Mouse (Mus musculus) forebrain, embryonic 10.5 days (tissue): ENCODE data around the gene Trpm5. TPM values are rescaled to one million over a fixed set of nuclear protein-coding genes. Genes with fewer than 3 reads are reported as not detected.

Experiments used
- DNase-seq: peaks from one replicate; pipeline ENCODE4 v3.0.0-alpha.2; 2017; ENCODE audit warnings: low spot score; ENCODE audit errors: extremely low spot score
- H3K27ac ChIP-seq: fragments of 300-500 bp; sonication (generic); 2 replicates; pipeline ENCODE4 v1.5.1; 2016; ENCODE audit warnings: mild to moderate bottlenecking
- H3K27me3 ChIP-seq: fragments of 300-500 bp; sonication (generic); 2 replicates; pipeline ENCODE4 v1.6.1; 2016; ENCODE audit warnings: mild to moderate bottlenecking; ENCODE audit not compliant: poor library complexity, severe bottlenecking
- H3K36me3 ChIP-seq: fragments of 300-500 bp; sonication (generic); replicated peaks from 2 replicates; pipeline ENCODE4 v1.6.1; 2016; ENCODE audit warnings: mild to moderate bottlenecking, moderate library complexity
- H3K4me1 ChIP-seq: fragments of 300-500 bp; sonication (generic); 2 replicates; pipeline ENCODE4 v1.6.1; 2016
- H3K4me3 ChIP-seq: fragments of 300-500 bp; sonication (generic); 2 replicates; pipeline ENCODE4 v1.5.1; 2016; ENCODE audit warnings: mild to moderate bottlenecking, moderate library complexity
- H3K9me3 ChIP-seq: fragments of 300-500 bp; sonication (generic); 2 replicates; pipeline ENCODE4 v1.6.1; 2016; ENCODE audit warnings: mild to moderate bottlenecking, moderate library complexity
- WGBS: fragments of 180-500 bp; shearing (Covaris S2); methylation state at CpG from one replicate; pipeline ENCODE4 v1.1.7; 2016; 5-methylcytosine and 5-hydroxymethylcytosine counted together
- polyA plus RNA-seq: library from polyadenylated mRNA; unstranded; fragments of >200 nt; fragmentation: Nextera tagmentation; extraction: Ambion mirVana; gene quantifications from 2 replicates; pipeline ENCODE4 v1.2.1, GENCODE M21; 2016

Gene Trpm5
- 0.36 and 0.90 TPM in 2 replicates for polyA plus RNA-seq

DNA sequence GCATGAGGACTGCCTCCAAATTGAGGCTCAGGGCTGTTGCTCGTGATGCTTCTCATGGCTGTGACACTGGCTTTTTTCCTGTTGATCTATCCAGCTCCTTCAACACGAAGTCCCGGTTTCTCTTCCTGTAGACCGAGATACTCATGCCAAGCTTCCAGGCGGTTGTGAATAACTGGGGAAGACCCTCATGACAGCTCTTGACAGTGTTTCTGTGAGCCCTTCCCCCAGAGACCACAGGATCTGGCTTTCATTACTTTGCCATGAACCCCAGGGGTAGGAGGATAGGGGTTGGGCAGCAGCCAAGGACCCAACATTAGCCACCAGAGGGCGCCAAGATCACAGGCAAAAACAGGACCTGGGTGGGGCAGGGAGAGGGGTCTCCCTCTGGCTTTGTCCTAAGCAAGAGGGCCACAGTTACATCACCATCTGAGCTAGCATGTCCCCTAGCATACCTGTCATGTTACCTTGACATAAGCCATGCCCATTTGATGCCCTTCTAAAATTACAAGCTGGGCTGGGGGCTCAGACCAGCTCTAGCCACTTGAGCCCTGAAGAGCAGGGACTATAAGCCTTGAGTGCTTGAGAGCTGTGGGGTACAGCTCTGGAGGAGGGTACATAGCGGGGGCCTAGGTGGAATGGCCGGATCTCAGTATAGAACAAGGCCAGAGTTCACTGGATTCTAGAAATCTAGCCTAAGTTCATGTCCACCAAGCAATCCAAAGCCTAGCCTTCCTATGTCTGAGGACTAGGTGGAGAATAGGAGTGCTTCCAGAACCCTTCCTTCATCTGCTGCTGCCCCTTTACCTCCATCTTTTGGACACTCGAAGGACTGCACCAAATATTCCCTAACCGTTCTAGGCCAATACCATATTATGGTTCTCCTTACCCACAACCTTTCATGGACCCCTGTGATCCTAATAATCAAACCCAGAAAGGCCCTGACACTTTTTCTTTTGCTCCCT lies at the start of gene Trpm5:
Gene Trpm5 (minus strand): TSS at position 51 of the 962 bp plus-strand sequence.
- Histone ChIP-seq H3K9me3 (no peaks in the 10 kb centered on the region), H3K36me3 (no peaks in the 10 kb centered on the region), H3K4me3 (no peak within 1 kb of the TSS), H3K27me3 (peaks cover 27% of the 10 kb centered on the region), H3K4me1 (peaks cover 6% of the 10 kb centered on the region; the same call in 1 of the 2 replicates), H3K27ac (peak within 1 kb of the TSS; percentile 48; the same call in 1 of the 2 replicates)
- peak; percentile 75 for DNase-seq
- 55% methylated on average over 10 of the region's 10 CpGs for WGBS

GRCm38 (mm10) chr7:143142680-143143079 lies 48.2 kb upstream of the Trpm5 start:
- Histone ChIP-seq H3K4me3 (no peak overlapping the region), H3K4me1 (no peaks in the 10 kb centered on the region), H3K9me3 (no peaks in the 10 kb centered on the region), H3K36me3 (no peaks in the 10 kb centered on the region), H3K27ac (no peak overlapping the region), H3K27me3 (peaks cover 10% of the 10 kb centered on the region)
- WGBS: 95% methylated on average over 2 of the region's 2 CpGs
- DNase-seq: no peak

DNA sequence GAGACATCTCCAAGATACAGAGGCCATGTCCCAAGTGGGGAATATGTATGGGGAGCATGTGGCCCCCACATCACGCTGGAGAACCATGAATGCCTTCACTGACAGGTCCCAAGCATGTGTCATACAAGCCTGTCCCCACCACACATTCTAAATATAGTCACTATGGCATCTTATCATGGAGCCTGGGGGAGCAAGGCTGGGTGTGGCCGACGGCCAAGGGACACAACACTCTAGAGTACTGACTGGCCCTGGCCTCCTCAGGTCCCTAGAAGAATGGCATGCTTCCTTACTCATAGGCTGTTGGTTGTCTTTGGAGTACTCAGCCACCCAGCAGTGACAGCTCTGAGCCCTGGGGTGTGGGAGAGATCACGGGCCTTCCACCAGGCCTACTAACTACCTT lies 45.5 kb upstream of the Trpm5 start:
- no peaks in the 10 kb centered on the region for H3K9me3 ChIP-seq
- no peak overlapping the region for H3K27ac ChIP-seq
- H3K4me1 ChIP-seq: no peaks in the 10 kb centered on the region; the same call in 1 of the 2 replicates
- WGBS: 85% methylated on average over 4 of the region's 4 CpGs
- H3K4me3 ChIP-seq: no peak overlapping the region
- no peak for DNase-seq
- no peaks in the 10 kb centered on the region; the same call in 1 of the 2 replicates for H3K27me3 ChIP-seq
- no peaks in the 10 kb centered on the region for H3K36me3 ChIP-seq

DNA sequence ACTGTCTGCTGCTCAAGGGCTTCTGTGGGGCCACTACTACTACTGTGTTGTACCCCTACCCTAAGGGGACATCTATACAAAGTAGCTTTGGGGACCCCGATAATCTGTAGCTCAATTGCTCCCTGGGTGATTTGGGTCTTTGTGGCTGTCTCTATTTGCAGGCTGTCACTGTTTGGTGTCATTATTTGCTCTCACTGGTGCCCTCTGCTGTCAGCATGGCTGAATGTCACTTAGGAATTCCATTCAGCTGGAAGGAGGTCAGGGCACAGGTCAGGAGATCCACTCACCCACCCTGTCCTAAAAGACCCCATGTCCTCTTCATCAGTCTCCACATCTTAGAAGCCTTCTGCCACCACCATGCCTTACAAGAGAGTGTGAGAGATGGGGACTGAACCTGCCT lies 44.3 kb upstream of the Trpm5 start:
- peak; percentile 52 for DNase-seq
- H3K27ac ChIP-seq: no peak overlapping the region
- no peaks in the 10 kb centered on the region; the same call in 1 of the 2 replicates for H3K4me1 ChIP-seq
- no peaks in the 10 kb centered on the region for H3K36me3 ChIP-seq
- 71% methylated on average over 1 of the region's 1 CpGs for WGBS
- H3K9me3 ChIP-seq: no peaks in the 10 kb centered on the region
- H3K4me3 ChIP-seq: no peak overlapping the region
- H3K27me3 ChIP-seq: no peaks in the 10 kb centered on the region; the same call in 1 of the 2 replicates

DNA sequence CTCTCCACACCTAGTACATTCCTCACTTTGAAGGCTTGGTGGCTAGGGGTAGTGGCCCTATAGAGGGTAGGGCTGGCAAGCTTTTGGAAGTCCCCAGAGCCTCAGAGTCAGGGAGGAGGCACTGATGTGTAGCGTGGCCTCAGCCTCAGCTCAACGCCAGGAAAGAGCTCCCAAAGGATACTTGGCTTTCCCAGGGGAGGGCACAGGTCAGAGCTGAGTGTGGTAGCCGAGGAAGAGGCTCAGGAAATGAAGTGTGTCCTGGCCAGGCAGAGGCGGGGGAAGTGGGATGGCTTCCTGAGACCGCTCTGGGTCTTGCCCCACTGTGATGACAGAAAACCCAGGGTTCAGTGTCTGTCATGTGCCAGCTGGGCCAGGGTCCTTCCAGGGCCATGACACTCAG lies 42.1 kb upstream of the Trpm5 start:
- H3K36me3 ChIP-seq: no peaks in the 10 kb centered on the region
- WGBS: 65% methylated on average over 5 of the region's 5 CpGs
- no peaks in the 10 kb centered on the region; the same call in 1 of the 2 replicates for H3K27me3 ChIP-seq
- H3K27ac ChIP-seq: no peak overlapping the region
- H3K4me3 ChIP-seq: no peak overlapping the region
- no peaks in the 10 kb centered on the region; the same call in 1 of the 2 replicates for H3K4me1 ChIP-seq
- no peaks in the 10 kb centered on the region for H3K9me3 ChIP-seq
- no peak for DNase-seq

DNA sequence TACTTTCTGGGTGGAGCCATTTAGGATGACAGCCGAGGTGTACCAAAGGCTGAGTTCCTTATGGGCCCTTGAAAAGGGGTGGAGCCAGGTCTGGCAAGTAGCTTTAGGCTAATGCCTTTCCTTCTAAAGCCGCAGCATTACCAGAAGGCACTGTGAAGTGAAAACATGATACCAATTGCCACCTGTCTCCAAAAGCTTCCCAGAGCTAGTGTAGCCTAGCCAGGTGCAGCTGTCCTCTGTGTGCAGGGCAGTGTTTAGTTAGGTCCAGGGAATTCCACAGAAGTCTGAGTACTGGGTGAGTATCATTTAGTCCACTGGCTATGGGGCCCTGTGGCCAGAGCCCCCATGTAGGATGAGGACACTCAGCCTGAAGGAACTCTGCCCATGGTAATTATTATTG lies 41.7 kb upstream of the Trpm5 start:
- H3K27me3 ChIP-seq: no peaks in the 10 kb centered on the region; the same call in 1 of the 2 replicates
- H3K4me1 ChIP-seq: no peaks in the 10 kb centered on the region; the same call in 1 of the 2 replicates
- 69% methylated on average over 2 of the region's 2 CpGs for WGBS
- no peak overlapping the region for H3K4me3 ChIP-seq
- no peak overlapping the region for H3K27ac ChIP-seq
- no peaks in the 10 kb centered on the region for H3K36me3 ChIP-seq
- no peak for DNase-seq
- H3K9me3 ChIP-seq: no peaks in the 10 kb centered on the region

- no peak overlapping the region for H3K4me3 ChIP-seq
- DNase-seq: no peak
- 90% methylated on average over 5 of the region's 5 CpGs for WGBS
- no peaks in the 10 kb centered on the region for H3K9me3 ChIP-seq
- H3K4me1 ChIP-seq: no peaks in the 10 kb centered on the region; the same call in 1 of the 2 replicates
- no peaks in the 10 kb centered on the region for H3K36me3 ChIP-seq
- no peak overlapping the region for H3K27ac ChIP-seq
- no peaks in the 10 kb centered on the region; the same call in 1 of the 2 replicates for H3K27me3 ChIP-seq
These were observed 38.4 kb upstream of the Trpm5 start for GRCm38 (mm10) chr7:143132815-143133214.

GRCm38 (mm10) chr7:143124902-143125301 lies 30.5 kb upstream of the Trpm5 start:
- H3K27me3 ChIP-seq: no peaks in the 10 kb centered on the region
- peak overlapping the region; percentile 75 for H3K27ac ChIP-seq
- DNase-seq: no peak
- WGBS: 70% methylated on average over 3 of the region's 3 CpGs
- no peaks in the 10 kb centered on the region for H3K36me3 ChIP-seq
- H3K4me3 ChIP-seq: no peak overlapping the region
- H3K4me1 ChIP-seq: peaks cover 34% of the 10 kb centered on the region
- no peaks in the 10 kb centered on the region for H3K9me3 ChIP-seq

GRCm38 (mm10) chr7:143123876-143124669 lies 29.6 kb upstream of the Trpm5 start:
- peak overlapping the region; percentile 75 for H3K27ac ChIP-seq
- no peaks in the 10 kb centered on the region for H3K27me3 ChIP-seq
- peaks cover 43% of the 10 kb centered on the region for H3K4me1 ChIP-seq
- no peak overlapping the region for H3K4me3 ChIP-seq
- H3K36me3 ChIP-seq: no peaks in the 10 kb centered on the region
- WGBS: 14% methylated on average over 6 of the region's 6 CpGs
- no peaks in the 10 kb centered on the region for H3K9me3 ChIP-seq
- peak; percentile 55 for DNase-seq

DNA sequence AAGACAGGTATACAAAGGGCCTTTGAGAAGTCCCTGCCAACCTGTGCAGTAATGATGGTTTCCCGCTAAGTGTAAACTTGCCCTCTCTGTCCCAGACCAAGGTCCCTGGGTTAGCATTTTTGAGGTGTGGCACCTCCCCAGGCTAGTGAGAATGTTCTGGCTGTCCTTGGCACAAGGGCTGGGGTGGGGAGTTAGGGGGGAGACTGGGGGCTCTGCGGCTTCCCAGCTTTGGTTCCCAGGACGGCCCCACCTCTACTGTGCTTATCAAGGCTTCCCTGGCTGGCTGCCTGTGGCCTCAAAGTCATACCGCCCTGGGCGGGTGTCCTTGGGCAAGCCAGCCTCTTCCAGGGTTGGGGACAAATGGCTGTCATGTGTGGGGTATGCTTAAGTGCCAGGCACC lies 27.7 kb upstream of the Trpm5 start:
- H3K4me1 ChIP-seq: peaks cover 47% of the 10 kb centered on the region
- no peak overlapping the region for H3K4me3 ChIP-seq
- H3K36me3 ChIP-seq: no peaks in the 10 kb centered on the region
- H3K27ac ChIP-seq: peak overlapping the region; percentile 20; the same call in 1 of the 2 replicates
- H3K27me3 ChIP-seq: no peaks in the 10 kb centered on the region
- WGBS: 84% methylated on average over 5 of the region's 5 CpGs
- no peaks in the 10 kb centered on the region for H3K9me3 ChIP-seq
- DNase-seq: no peak

DNA sequence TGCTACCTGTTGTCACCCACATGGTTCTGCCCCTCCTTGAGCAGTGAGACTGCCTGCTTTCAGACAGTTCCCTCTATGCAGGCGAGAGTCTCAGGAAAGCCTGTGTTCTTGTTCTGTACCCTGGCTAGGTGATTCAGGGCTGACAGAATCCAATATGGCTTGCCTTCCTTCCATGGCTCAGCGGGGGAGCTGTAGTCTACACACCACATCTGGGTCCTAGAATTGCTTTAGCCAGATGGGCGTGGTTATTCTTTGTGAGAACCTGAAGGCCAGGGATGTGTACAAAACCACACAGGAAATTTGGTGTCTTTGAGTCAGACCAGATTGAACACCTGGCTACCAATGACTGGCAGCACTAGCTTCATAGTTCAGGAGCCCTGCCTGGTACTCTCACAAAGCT lies 25.4 kb upstream of the Trpm5 start:
- DNase-seq: no peak
- Histone ChIP-seq H3K9me3 (peaks cover 3% of the 10 kb centered on the region; the same call in 1 of the 2 replicates), H3K27ac (peak overlapping the region; percentile 12; the same call in 1 of the 2 replicates), H3K4me3 (no peak overlapping the region), H3K4me1 (peaks cover 45% of the 10 kb centered on the region), H3K27me3 (no peaks in the 10 kb centered on the region), H3K36me3 (no peaks in the 10 kb centered on the region)
- WGBS: 81% methylated on average over 3 of the region's 3 CpGs

GRCm38 (mm10) chr7:143119407-143119806 lies 25.0 kb upstream of the Trpm5 start:
- Histone ChIP-seq H3K9me3 (peaks cover 7% of the 10 kb centered on the region; the same call in 1 of the 2 replicates), H3K4me1 (peaks cover 41% of the 10 kb centered on the region), H3K27me3 (no peaks in the 10 kb centered on the region), H3K4me3 (no peak overlapping the region), H3K27ac (0 out of 2 replicates have a peak overlapping the region, but pooled peaks have one; percentile 12), H3K36me3 (no peaks in the 10 kb centered on the region)
- no peak for DNase-seq
- WGBS: 28% methylated on average over 1 of the region's 1 CpGs
